ENCODE assay signal across 11 mouse cellular contexts in the genomic region with DNA sequence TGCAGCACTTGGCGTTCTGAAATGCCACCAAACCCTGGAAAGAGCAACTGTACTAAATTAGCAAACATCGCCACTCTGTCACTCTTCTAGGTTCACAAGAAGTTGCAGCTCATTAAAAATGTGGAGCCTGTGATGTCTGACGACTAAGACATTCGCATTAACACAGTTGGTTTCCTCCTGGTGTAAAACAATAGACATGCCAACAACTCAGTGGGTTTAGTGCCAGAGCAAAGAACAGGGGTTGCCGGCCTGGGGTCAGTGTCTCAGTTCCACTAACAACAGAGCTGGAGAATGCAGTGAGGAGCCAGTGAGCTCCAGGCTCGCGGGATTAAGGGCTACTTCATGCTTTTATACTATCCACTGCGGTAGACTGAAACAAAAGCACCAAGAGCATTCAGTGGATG.
DNase-seq lines count a peak whose midpoint lies in the region; ATAC-seq and TF ChIP-seq lines count a peak whose summit lies in the region.
"Had no signal": no experiment of that assay in that cellular context is flagged by ENCODE, and none has a peak within 500 bp of the region (broad histone marks: within the 10 kb centered on the region; RNA-seq: fewer than 3 reads in every experiment).

No protein-coding gene starts in this region.

- 17% methylated on average over 8 of the region's 8 CpGs for WGBS in embryonic facial prominence, embryonic 11.5 days
- WGBS in hindbrain, embryonic 14.5 days: 10% methylated on average over 8 of the region's 8 CpGs
- 7% methylated on average over 8 of the region's 8 CpGs for WGBS in midbrain, embryonic 15.5 days
- WGBS in intestine, postnatal 0 days: 55% methylated on average over 8 of the region's 8 CpGs

- peaks cover 5% of the 10 kb centered on the region; the same call in 1 of the 2 replicates for H3K4me1 ChIP-seq in embryonic facial prominence, embryonic 11.5 days (ENCODE audit: control insufficient read depth, insufficient read depth, low read length)
- peaks cover 10% of the 10 kb centered on the region for H3K4me1 ChIP-seq in hindbrain, embryonic 14.5 days (replicated peaks; ENCODE audit: control insufficient read depth, insufficient read depth, low read length)
- H3K4me1 ChIP-seq in midbrain, embryonic 15.5 days: peaks cover 18% of the 10 kb centered on the region
- no peaks in the 10 kb centered on the region for H3K4me1 ChIP-seq in intestine, postnatal 0 days (replicated peaks; ENCODE audit: control insufficient read depth, insufficient read depth, low read length)

- H3K36me3 ChIP-seq in embryonic facial prominence, embryonic 11.5 days (replicated peaks; ENCODE audit: control insufficient read depth, insufficient read depth, low read depth, low read length): no peaks in the 10 kb centered on the region
- no peaks in the 10 kb centered on the region for H3K36me3 ChIP-seq in hindbrain, embryonic 14.5 days (replicated peaks; ENCODE audit: control insufficient read depth, insufficient read depth)
- no peaks in the 10 kb centered on the region for H3K36me3 ChIP-seq in midbrain, embryonic 15.5 days (replicated peaks)
- H3K36me3 ChIP-seq in intestine, postnatal 0 days (ENCODE audit: control insufficient read depth, insufficient read depth): no peaks in the 10 kb centered on the region

- no peak overlapping the region for H3K9ac ChIP-seq in embryonic facial prominence, embryonic 11.5 days (replicated peaks; ENCODE audit: low read length)
- H3K9ac ChIP-seq in hindbrain, embryonic 14.5 days: no peak overlapping the region
- peak overlapping the region; percentile 20 for H3K9ac ChIP-seq in midbrain, embryonic 15.5 days
- no peak overlapping the region for H3K9ac ChIP-seq in intestine, postnatal 0 days (ENCODE audit: low read depth, low read length)

- H3K4me3 ChIP-seq in embryonic facial prominence, embryonic 11.5 days (ENCODE audit: low read depth, low read length): no peak overlapping the region
- no peak overlapping the region for H3K4me3 ChIP-seq in hindbrain, embryonic 14.5 days (replicated peaks; ENCODE audit: low read length)
- no peak overlapping the region for H3K4me3 ChIP-seq in midbrain, embryonic 15.5 days
- no peak overlapping the region for H3K4me3 ChIP-seq in intestine, postnatal 0 days (ENCODE audit: low read depth, low read length)

- no peaks in the 10 kb centered on the region for H3K27me3 ChIP-seq in embryonic facial prominence, embryonic 11.5 days (ENCODE audit: control insufficient read depth, insufficient read depth, low read length)
- H3K27me3 ChIP-seq in hindbrain, embryonic 14.5 days (ENCODE audit: control insufficient read depth, insufficient read depth, low read length): no peaks in the 10 kb centered on the region
- H3K27me3 ChIP-seq in midbrain, embryonic 15.5 days (replicated peaks): no peaks in the 10 kb centered on the region
- H3K27me3 ChIP-seq in intestine, postnatal 0 days (replicated peaks; ENCODE audit: control insufficient read depth, insufficient read depth, low read length): no peaks in the 10 kb centered on the region

- no peak for TF ChIP-seq CTCF in intestine, postnatal 0 days (IDR thresholded peaks at IDR 0.05; ENCODE audit: low read depth)

- no peak overlapping the region for H3K27ac ChIP-seq in embryonic facial prominence, embryonic 11.5 days (replicated peaks; ENCODE audit: low read depth, low read length)
- 0 out of 2 replicates have a peak overlapping the region, but pooled peaks have one; percentile 7 for H3K27ac ChIP-seq in hindbrain, embryonic 14.5 days
- H3K27ac ChIP-seq in midbrain, embryonic 15.5 days: peak overlapping the region; percentile 67
- no peak overlapping the region for H3K27ac ChIP-seq in intestine, postnatal 0 days (ENCODE audit: low read depth, low read length)

- peak; percentile 74 for ATAC-seq in embryonic facial prominence, embryonic 11.5 days (replicated peaks; ENCODE audit: insufficient number of reproducible peaks, low FRiP score, low TSS enrichment, low read depth)
- peak; percentile 68; the same call in 1 of the 2 replicates for ATAC-seq in hindbrain, embryonic 14.5 days (ENCODE audit: low FRiP score)
- ATAC-seq in midbrain, embryonic 15.5 days (replicated peaks): peak; percentile 58
- no peak for ATAC-seq in intestine, postnatal 0 days

- peak; percentile 6 for DNase-seq in kidney, adult 9 months
- DNase-seq in kidney, postnatal 14 days: no peak
- peak; percentile 33 for DNase-seq in embryonic facial prominence, embryonic 11.5 days (ENCODE audit: low spot score)
- DNase-seq in hindbrain, embryonic 14.5 days (ENCODE audit: low spot score): no peak
- DNase-seq in right cerebral cortex, adult 18-20 months: no peak
- no peak for DNase-seq in yolk sac, embryonic 10.5 days (ENCODE audit: low spot score)
- DNase-seq: adrenal gland, adult 8-10 months; cerebellum, adult 2 months had no signal

- H3K9me3 ChIP-seq in embryonic facial prominence, embryonic 11.5 days (replicated peaks; ENCODE audit: control insufficient read depth, low read length): no peaks in the 10 kb centered on the region
- no peaks in the 10 kb centered on the region for H3K9me3 ChIP-seq in hindbrain, embryonic 14.5 days (ENCODE audit: control insufficient read depth, low read length)
- H3K9me3 ChIP-seq in midbrain, embryonic 15.5 days: no peaks in the 10 kb centered on the region
- H3K9me3 ChIP-seq in intestine, postnatal 0 days (ENCODE audit: control insufficient read depth): no peaks in the 10 kb centered on the region

- no peak overlapping the region for H3K4me2 ChIP-seq in embryonic facial prominence, embryonic 11.5 days (ENCODE audit: low read depth, low read length)
- peak overlapping the region; percentile 38 for H3K4me2 ChIP-seq in hindbrain, embryonic 14.5 days (replicated peaks)
- peak overlapping the region; percentile 36 for H3K4me2 ChIP-seq in midbrain, embryonic 15.5 days
- H3K4me2 ChIP-seq in intestine, postnatal 0 days (replicated peaks; ENCODE audit: low read depth): no peak overlapping the region
- H3K4me2 ChIP-seq: liver, embryonic 11.5 days had no signal

Comparison
In these comparisons a context has a peak if more than half of its experiments do, and no peak if none do; other contexts are left out.
1. DNase-seq: peak in kidney, adult 9 months (single experiment) and embryonic facial prominence, embryonic 11.5 days (single experiment); none in kidney, postnatal 14 days (single experiment), hindbrain, embryonic 14.5 days (single experiment), right cerebral cortex, adult 18-20 months (single experiment) and yolk sac, embryonic 10.5 days (single experiment).
2. H3K27ac ChIP-seq: peak in hindbrain, embryonic 14.5 days (single experiment) and midbrain, embryonic 15.5 days (single experiment); none in embryonic facial prominence, embryonic 11.5 days (single experiment) and intestine, postnatal 0 days (single experiment).
3. H3K4me2 ChIP-seq: peak in hindbrain, embryonic 14.5 days (single experiment) and midbrain, embryonic 15.5 days (single experiment); none in embryonic facial prominence, embryonic 11.5 days (single experiment) and intestine, postnatal 0 days (single experiment).